Mouse (Mus musculus): ENCODE measurements around the gene Samd4b. TPM values are rescaled to one million over a fixed set of nuclear protein-coding genes. Genes with fewer than 3 reads are reported as not detected.
"Not testable (repeated sequence)": the region's sequence is repeated elsewhere in the genome, so short reads cannot be mapped to it uniquely, and the experiment has no call there.

Samd4b gene
- polyA plus RNA-seq, 1 experiment from 2014 or later = 25.1 TPM

- H3K27me3 ChIP-seq (ENCODE audit: control insufficient read depth, insufficient read depth, low read length); H3K4me1 ChIP-seq (ENCODE audit: control insufficient read depth, insufficient read depth, low read length); H3K27ac ChIP-seq (ENCODE audit: low read depth, low read length); H3K9ac ChIP-seq (replicated peaks; ENCODE audit: low read depth, low read length); H3K4me3 ChIP-seq (ENCODE audit: low read depth, low read length); H3K4me2 ChIP-seq (ENCODE audit: low read depth, low read length); H3K9me3 ChIP-seq (ENCODE audit: control insufficient read depth, low read length): not testable (repeated sequence)
- peaks cover 22% of the 10 kb centered on the region for H3K36me3 ChIP-seq (ENCODE audit: control insufficient read depth, insufficient read depth, low read length)
- ATAC-seq (ENCODE audit: low read depth) = 0 out of 2 replicates have a peak, but pooled peaks have one; percentile 18
- 80% methylated on average over 6 of the region's 6 CpGs for WGBS
Measured at GRCm38 (mm10) chr7:28386877-28387276, 211.1 kb downstream of the Samd4b start.

- 16% methylated on average over 4 of the region's 4 CpGs for WGBS
- ATAC-seq (ENCODE audit: low read depth) = peak; percentile 55; the same call in 1 of the 2 replicates
- Histone ChIP-seq H3K9ac (replicated peaks; ENCODE audit: low read depth, low read length) (no peak overlapping the region), H3K27ac (ENCODE audit: low read depth, low read length) (no peak overlapping the region; the same call in 1 of the 2 replicates), H3K27me3 (ENCODE audit: control insufficient read depth, insufficient read depth, low read length) (no peaks in the 10 kb centered on the region), H3K4me2 (ENCODE audit: low read depth, low read length) (no peak overlapping the region), H3K9me3 (ENCODE audit: control insufficient read depth, low read length) (no peaks in the 10 kb centered on the region), H3K4me1 (ENCODE audit: control insufficient read depth, insufficient read depth, low read length) (peaks cover 2% of the 10 kb centered on the region), H3K4me3 (ENCODE audit: low read depth, low read length) (no peak overlapping the region), H3K36me3 (ENCODE audit: control insufficient read depth, insufficient read depth, low read length) (peaks cover 22% of the 10 kb centered on the region)
Measured at GRCm38 (mm10) chr7:28386462-28386861, 211.5 kb downstream of the Samd4b start.

- no peak for ATAC-seq (ENCODE audit: low read depth)
- H3K27me3 ChIP-seq (ENCODE audit: control insufficient read depth, insufficient read depth, low read length) = no peaks in the 10 kb centered on the region
- WGBS = 87% methylated on average over 7 of the region's 7 CpGs
- no peak overlapping the region for H3K4me2 ChIP-seq (ENCODE audit: low read depth, low read length)
- peaks cover 22% of the 10 kb centered on the region for H3K36me3 ChIP-seq (ENCODE audit: control insufficient read depth, insufficient read depth, low read length)
- no peak overlapping the region for H3K9ac ChIP-seq (replicated peaks; ENCODE audit: low read depth, low read length)
- no peak overlapping the region for H3K4me3 ChIP-seq (ENCODE audit: low read depth, low read length)
- no peak overlapping the region; the same call in 1 of the 2 replicates for H3K27ac ChIP-seq (ENCODE audit: low read depth, low read length)
- H3K9me3 ChIP-seq (ENCODE audit: control insufficient read depth, low read length) = no peaks in the 10 kb centered on the region
- peaks cover 6% of the 10 kb centered on the region; the same call in 1 of the 2 replicates for H3K4me1 ChIP-seq (ENCODE audit: control insufficient read depth, insufficient read depth, low read length)
Measured at GRCm38 (mm10) chr7:28386007-28386406, 211.9 kb downstream of the Samd4b start.

GRCm38 (mm10) chr7:28385196-28385595 is 212.7 kb downstream of the Samd4b start:
- Histone ChIP-seq H3K9me3 (ENCODE audit: control insufficient read depth, low read length) (no peaks in the 10 kb centered on the region), H3K36me3 (ENCODE audit: control insufficient read depth, insufficient read depth, low read length) (peaks cover 16% of the 10 kb centered on the region), H3K4me2 (ENCODE audit: low read depth, low read length) (no peak overlapping the region), H3K27ac (ENCODE audit: low read depth, low read length) (no peak overlapping the region), H3K4me3 (ENCODE audit: low read depth, low read length) (no peak overlapping the region), H3K4me1 (ENCODE audit: control insufficient read depth, insufficient read depth, low read length) (peaks cover 9% of the 10 kb centered on the region; the same call in 1 of the 2 replicates), H3K9ac (replicated peaks; ENCODE audit: low read depth, low read length) (no peak overlapping the region), H3K27me3 (ENCODE audit: control insufficient read depth, insufficient read depth, low read length) (no peaks in the 10 kb centered on the region)
- no peak for ATAC-seq (ENCODE audit: low read depth)
- 89% methylated on average over 9 of the region's 9 CpGs for WGBS

GRCm38 (mm10) chr7:28384162-28384561 is 213.8 kb downstream of the Samd4b start:
- H3K27me3 ChIP-seq (ENCODE audit: control insufficient read depth, insufficient read depth, low read length) = no peaks in the 10 kb centered on the region
- no peaks in the 10 kb centered on the region for H3K9me3 ChIP-seq (ENCODE audit: control insufficient read depth, low read length)
- H3K9ac ChIP-seq (replicated peaks; ENCODE audit: low read depth, low read length) = no peak overlapping the region
- 89% methylated on average over 6 of the region's 6 CpGs for WGBS
- H3K4me2 ChIP-seq (ENCODE audit: low read depth, low read length) = no peak overlapping the region
- no peak for ATAC-seq (ENCODE audit: low read depth)
- H3K4me3 ChIP-seq (ENCODE audit: low read depth, low read length) = no peak overlapping the region
- peaks cover 11% of the 10 kb centered on the region; the same call in 1 of the 2 replicates for H3K4me1 ChIP-seq (ENCODE audit: control insufficient read depth, insufficient read depth, low read length)
- no peak overlapping the region for H3K27ac ChIP-seq (ENCODE audit: low read depth, low read length)
- peaks cover 10% of the 10 kb centered on the region; the same call in 1 of the 2 replicates for H3K36me3 ChIP-seq (ENCODE audit: control insufficient read depth, insufficient read depth, low read length)

GRCm38 (mm10) chr7:28383606-28384005 is 214.3 kb downstream of the Samd4b start:
- no peak for ATAC-seq (ENCODE audit: low read depth)
- Histone ChIP-seq H3K27me3 (ENCODE audit: control insufficient read depth, insufficient read depth, low read length) (no peaks in the 10 kb centered on the region), H3K4me3 (ENCODE audit: low read depth, low read length) (no peak overlapping the region), H3K36me3 (ENCODE audit: control insufficient read depth, insufficient read depth, low read length) (peaks cover 4% of the 10 kb centered on the region; the same call in 1 of the 2 replicates), H3K4me2 (ENCODE audit: low read depth, low read length) (no peak overlapping the region), H3K9me3 (ENCODE audit: control insufficient read depth, low read length) (no peaks in the 10 kb centered on the region), H3K27ac (ENCODE audit: low read depth, low read length) (no peak overlapping the region), H3K9ac (replicated peaks; ENCODE audit: low read depth, low read length) (no peak overlapping the region), H3K4me1 (ENCODE audit: control insufficient read depth, insufficient read depth, low read length) (peaks cover 12% of the 10 kb centered on the region; the same call in 1 of the 2 replicates)
- 87% methylated on average over 4 of the region's 4 CpGs for WGBS

- Histone ChIP-seq H3K4me3 (ENCODE audit: low read depth, low read length) (no peak overlapping the region), H3K9me3 (ENCODE audit: control insufficient read depth, low read length) (no peaks in the 10 kb centered on the region), H3K36me3 (ENCODE audit: control insufficient read depth, insufficient read depth, low read length) (peaks cover 3% of the 10 kb centered on the region; the same call in 1 of the 2 replicates), H3K4me1 (ENCODE audit: control insufficient read depth, insufficient read depth, low read length) (peaks cover 12% of the 10 kb centered on the region; the same call in 1 of the 2 replicates), H3K4me2 (ENCODE audit: low read depth, low read length) (no peak overlapping the region), H3K27ac (ENCODE audit: low read depth, low read length) (no peak overlapping the region), H3K9ac (replicated peaks; ENCODE audit: low read depth, low read length) (no peak overlapping the region), H3K27me3 (ENCODE audit: control insufficient read depth, insufficient read depth, low read length) (no peaks in the 10 kb centered on the region)
- 73% methylated on average over 11 of the region's 11 CpGs for WGBS
- no peak for ATAC-seq (ENCODE audit: low read depth)
Measured at GRCm38 (mm10) chr7:28382981-28383396, 215.0 kb downstream of the Samd4b start.

- Histone ChIP-seq H3K27me3 (ENCODE audit: control insufficient read depth, insufficient read depth, low read length) (no peaks in the 10 kb centered on the region), H3K4me2 (ENCODE audit: low read depth, low read length) (peak overlapping the region; percentile 33; the same call in 1 of the 2 replicates), H3K9ac (replicated peaks; ENCODE audit: low read depth, low read length) (no peak overlapping the region), H3K9me3 (ENCODE audit: control insufficient read depth, low read length) (no peaks in the 10 kb centered on the region), H3K36me3 (ENCODE audit: control insufficient read depth, insufficient read depth, low read length) (peaks cover 3% of the 10 kb centered on the region; the same call in 1 of the 2 replicates), H3K4me1 (ENCODE audit: control insufficient read depth, insufficient read depth, low read length) (peaks cover 12% of the 10 kb centered on the region; the same call in 1 of the 2 replicates), H3K4me3 (ENCODE audit: low read depth, low read length) (no peak overlapping the region), H3K27ac (ENCODE audit: low read depth, low read length) (no peak overlapping the region)
- WGBS = 83% methylated on average over 11 of the region's 12 CpGs
- no peak for ATAC-seq (ENCODE audit: low read depth)
Measured at GRCm38 (mm10) chr7:28382347-28382951, 215.5 kb downstream of the Samd4b start.

- Histone ChIP-seq H3K4me3 (ENCODE audit: low read depth, low read length) (0 out of 2 replicates have a peak overlapping the region, but pooled peaks have one; percentile 6), H3K27ac (ENCODE audit: low read depth, low read length) (peak overlapping the region; percentile 56), H3K27me3 (ENCODE audit: control insufficient read depth, insufficient read depth, low read length) (no peaks in the 10 kb centered on the region), H3K9ac (replicated peaks; ENCODE audit: low read depth, low read length) (peak overlapping the region; percentile 41; the same call in 1 of the 2 replicates), H3K36me3 (ENCODE audit: control insufficient read depth, insufficient read depth, low read length) (peaks cover 3% of the 10 kb centered on the region; the same call in 1 of the 2 replicates), H3K4me1 (ENCODE audit: control insufficient read depth, insufficient read depth, low read length) (peaks cover 12% of the 10 kb centered on the region; the same call in 1 of the 2 replicates), H3K9me3 (ENCODE audit: control insufficient read depth, low read length) (no peaks in the 10 kb centered on the region), H3K4me2 (ENCODE audit: low read depth, low read length) (peak overlapping the region; percentile 33; the same call in 1 of the 2 replicates)
- ATAC-seq (ENCODE audit: low read depth) = no peak
- WGBS = 9% methylated on average over 17 of the region's 20 CpGs
Measured at GRCm38 (mm10) chr7:28381938-28382337, 216.0 kb downstream of the Samd4b start.

Data from neural tube, embryonic 14.5 days (tissue).